Mouse (Mus musculus) small intestine, adult 2 months (tissue): Measurements from ENCODE around the gene Actl6b. TPM values are rescaled to one million over a fixed set of nuclear protein-coding genes. Genes with fewer than 3 reads are reported as not detected.

ENCODE experiments used
- H3K27ac ChIP-seq: fragments of 200-500 bp; 2 replicates; pipeline ENCODE4 v1.5.1; 2012; ENCODE audit warnings: low read depth, low read length, control low read depth, inconsistent platforms; ENCODE audit not compliant: insufficient read depth
- H3K27me3 ChIP-seq: fragments of 200-500 bp; 2 replicates; pipeline ENCODE4 v1.6.1; 2012; ENCODE audit warnings: mild to moderate bottlenecking, moderate library complexity, low read length, inconsistent platforms; ENCODE audit not compliant: control insufficient read depth, insufficient read depth
- H3K36me3 ChIP-seq: fragments of 200-500 bp; 2 replicates; pipeline ENCODE4 v1.6.1; 2012; ENCODE audit warnings: mild to moderate bottlenecking, low read length, control low read depth, inconsistent platforms; ENCODE audit not compliant: control insufficient read depth, insufficient read depth
- H3K4me1 ChIP-seq: fragments of 200-500 bp; 2 replicates; pipeline ENCODE4 v1.6.1; 2012; ENCODE audit warnings: low read length, inconsistent platforms, mixed read lengths; ENCODE audit not compliant: control insufficient read depth, insufficient read depth, insufficient read length
- H3K4me3 ChIP-seq: fragments of 200-500 bp; 2 replicates; pipeline ENCODE4 v1.5.1; 2012; ENCODE audit warnings: low read depth, mild to moderate bottlenecking, control low read depth, inconsistent platforms, low read length, moderate library complexity
- CTCF ChIP-seq: fragments of 200-500 bp; IDR thresholded peaks from 2 replicates; pipeline ENCODE4 v1.5.1; 2012; ENCODE audit warnings: low read depth, mild to moderate bottlenecking, control low read depth, inconsistent platforms, low read length, moderate library complexity, mixed read lengths; ENCODE audit not compliant: insufficient replicate concordance, insufficient read length; ENCODE audit errors: extremely low read depth
- POLR2A ChIP-seq: fragments of 200-500 bp; IDR thresholded peaks from 2 replicates; pipeline ENCODE4 v1.6.1; 2012; ENCODE audit warnings: low read depth, mild to moderate bottlenecking, control low read depth, inconsistent platforms, low read length, moderate library complexity
- WGBS: fragments of 180-500 bp; shearing (Covaris S2); methylation state at CpG from one replicate; pipeline ENCODE4 v1.1.7; 2018; 5-methylcytosine and 5-hydroxymethylcytosine counted together
- polyA plus RNA-seq: library from polyadenylated mRNA; depleted of rRNA; stranded (reverse); fragments of >200 nt; gene quantifications from 2 replicates; pipeline ENCODE4 v1.2.3, GENCODE M21; 2012

Actl6b gene
- polyA plus RNA-seq, 1 experiment = 1.0 TPM

DNA sequence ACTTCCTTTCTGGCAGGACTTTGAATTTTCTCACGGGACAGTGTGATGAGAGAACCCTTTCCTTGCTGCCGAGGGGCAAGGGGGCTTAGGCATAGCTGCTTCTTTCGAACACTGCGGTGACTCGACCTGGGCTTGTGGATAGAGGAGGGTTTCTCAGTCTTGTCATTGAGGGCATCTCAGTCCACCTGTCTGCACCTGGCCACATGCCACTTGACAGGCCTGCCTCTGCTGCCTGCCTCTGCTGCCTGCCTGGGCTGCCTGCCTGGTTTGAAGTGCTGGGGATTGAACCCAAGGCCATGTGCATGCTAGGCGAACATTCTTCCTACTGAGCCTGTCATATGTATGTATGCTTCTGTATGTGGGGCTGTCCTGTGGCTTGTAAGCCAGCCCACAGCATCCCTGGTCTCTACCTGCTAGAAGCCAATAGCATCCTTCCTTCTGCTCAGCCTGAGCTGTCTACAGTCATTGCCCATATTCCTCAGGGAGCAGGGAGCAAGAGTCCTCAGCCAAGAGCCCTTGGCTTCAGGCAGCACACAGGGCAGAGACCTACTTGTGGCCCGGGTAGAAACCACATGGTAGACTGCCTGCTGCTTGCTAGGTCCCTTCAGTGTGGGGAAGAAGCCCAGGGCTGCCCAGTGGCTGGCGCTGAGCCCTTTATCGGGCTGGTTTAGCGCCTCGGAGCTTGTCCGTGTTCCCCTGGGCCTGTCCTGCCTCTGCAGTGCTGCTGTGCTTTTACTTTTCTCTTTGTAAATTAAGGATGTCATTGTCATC, 39.2 kb upstream of the Actl6b start:
- Histone ChIP-seq H3K36me3 (peaks cover under 1% of the 10 kb centered on the region), H3K4me1 (peaks cover 7% of the 10 kb centered on the region; the same call in 1 of the 2 replicates), H3K27ac (no peak overlapping the region), H3K27me3 (no peaks in the 10 kb centered on the region), H3K4me3 (no peak overlapping the region)
- TF ChIP-seq POLR2A (no peak), CTCF (no peak)
- WGBS = 71% methylated on average over 12 of the region's 12 CpGs

GRCm38 (mm10) chr5:137514811-137515210, 38.5 kb upstream of the Actl6b start:
- 81% methylated on average over 3 of the region's 3 CpGs for WGBS

DNA sequence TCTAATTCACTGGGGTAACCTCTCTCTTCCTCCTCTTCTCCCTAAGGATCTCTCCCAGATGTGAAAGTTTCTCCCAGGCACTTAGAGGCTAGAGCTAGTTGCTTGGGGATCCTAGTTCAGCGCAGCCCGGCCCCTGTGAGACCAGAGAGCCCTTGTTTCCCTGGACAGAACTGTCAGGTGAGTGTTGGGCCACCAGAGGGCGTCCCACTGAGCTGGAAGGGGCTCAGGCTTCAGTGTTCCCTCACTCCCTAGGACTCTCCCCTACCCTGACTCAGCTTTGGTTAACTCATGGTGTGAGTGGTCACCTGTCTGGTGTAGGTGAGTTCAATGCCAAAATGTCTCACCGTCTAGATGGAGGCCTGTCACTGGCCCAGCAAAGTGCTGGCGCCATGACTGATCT, 34.9 kb upstream of the Actl6b start, which contains the start of gene Gigyf1:
Gigyf1 (plus strand) TSS at position 113 of the 400 bp plus-strand sequence.
- Histone ChIP-seq H3K4me3 (no peak within 1 kb of the TSS), H3K27me3 (no peaks in the 10 kb centered on the region), H3K27ac (no peak within 1 kb of the TSS), H3K4me1 (no peaks in the 10 kb centered on the region), H3K36me3 (peaks cover 34% of the 10 kb centered on the region)
- TF ChIP-seq CTCF = peak; percentile 55; the same call in 1 of the 2 replicates
- no peak for TF ChIP-seq POLR2A
- WGBS = 85% methylated on average over 5 of the region's 5 CpGs

More at GRCm38 (mm10) chr5:137514811-137515210, 38.5 kb upstream of the Actl6b start:
- Histone ChIP-seq H3K4me3 (no peak overlapping the region), H3K4me1 (peaks cover 4% of the 10 kb centered on the region; the same call in 1 of the 2 replicates), H3K36me3 (peaks cover 7% of the 10 kb centered on the region), H3K27ac (no peak overlapping the region), H3K27me3 (no peaks in the 10 kb centered on the region)
- no peak for TF ChIP-seq POLR2A
- no peak for TF ChIP-seq CTCF

- TF ChIP-seq CTCF (no peak), POLR2A (no peak)
- H3K4me3 ChIP-seq = no peak overlapping the region
- no peaks in the 10 kb centered on the region for H3K27me3 ChIP-seq
- no peaks in the 10 kb centered on the region for H3K4me1 ChIP-seq
- H3K36me3 ChIP-seq = peaks cover 47% of the 10 kb centered on the region
- no peak overlapping the region for H3K27ac ChIP-seq
- WGBS = 91% methylated on average over 27 of the region's 27 CpGs
These were observed 33.4 kb upstream of the Actl6b start for GRCm38 (mm10) chr5:137519691-137520550.

DNA sequence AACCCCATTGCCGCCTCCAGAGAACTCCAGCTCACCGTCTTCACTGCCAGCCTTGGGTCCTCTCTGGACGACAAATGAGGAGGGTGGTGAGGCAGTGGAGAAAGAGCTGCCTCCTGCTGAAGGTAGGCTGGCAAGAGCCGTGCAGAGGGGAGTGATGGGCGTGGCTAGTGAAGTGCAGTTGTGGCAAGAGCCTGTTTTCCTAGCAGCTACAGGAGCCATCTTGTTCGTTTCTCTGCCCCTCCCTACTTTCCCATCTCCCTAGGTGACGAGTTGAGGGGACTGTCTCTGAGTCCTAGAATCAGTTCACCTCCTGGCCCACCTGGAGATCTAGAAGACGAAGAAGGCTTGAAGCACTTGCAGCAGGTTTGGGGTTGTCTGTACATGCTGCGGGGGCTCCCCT, 31.5 kb upstream of the Actl6b start:
- Histone ChIP-seq H3K4me1 (no peaks in the 10 kb centered on the region), H3K27ac (no peak overlapping the region), H3K4me3 (no peak overlapping the region), H3K27me3 (no peaks in the 10 kb centered on the region), H3K36me3 (peaks cover 60% of the 10 kb centered on the region)
- 83% methylated on average over 9 of the region's 9 CpGs for WGBS
- TF ChIP-seq CTCF (no peak), POLR2A (no peak)

GRCm38 (mm10) chr5:137522711-137523110, 30.6 kb upstream of the Actl6b start:
- no peaks in the 10 kb centered on the region for H3K27me3 ChIP-seq
- no peak for TF ChIP-seq CTCF
- TF ChIP-seq POLR2A = no peak
- H3K4me3 ChIP-seq = no peak overlapping the region
- WGBS = 87% methylated on average over 11 of the region's 11 CpGs
- H3K4me1 ChIP-seq = no peaks in the 10 kb centered on the region
- no peak overlapping the region for H3K27ac ChIP-seq
- peaks cover 68% of the 10 kb centered on the region for H3K36me3 ChIP-seq

DNA sequence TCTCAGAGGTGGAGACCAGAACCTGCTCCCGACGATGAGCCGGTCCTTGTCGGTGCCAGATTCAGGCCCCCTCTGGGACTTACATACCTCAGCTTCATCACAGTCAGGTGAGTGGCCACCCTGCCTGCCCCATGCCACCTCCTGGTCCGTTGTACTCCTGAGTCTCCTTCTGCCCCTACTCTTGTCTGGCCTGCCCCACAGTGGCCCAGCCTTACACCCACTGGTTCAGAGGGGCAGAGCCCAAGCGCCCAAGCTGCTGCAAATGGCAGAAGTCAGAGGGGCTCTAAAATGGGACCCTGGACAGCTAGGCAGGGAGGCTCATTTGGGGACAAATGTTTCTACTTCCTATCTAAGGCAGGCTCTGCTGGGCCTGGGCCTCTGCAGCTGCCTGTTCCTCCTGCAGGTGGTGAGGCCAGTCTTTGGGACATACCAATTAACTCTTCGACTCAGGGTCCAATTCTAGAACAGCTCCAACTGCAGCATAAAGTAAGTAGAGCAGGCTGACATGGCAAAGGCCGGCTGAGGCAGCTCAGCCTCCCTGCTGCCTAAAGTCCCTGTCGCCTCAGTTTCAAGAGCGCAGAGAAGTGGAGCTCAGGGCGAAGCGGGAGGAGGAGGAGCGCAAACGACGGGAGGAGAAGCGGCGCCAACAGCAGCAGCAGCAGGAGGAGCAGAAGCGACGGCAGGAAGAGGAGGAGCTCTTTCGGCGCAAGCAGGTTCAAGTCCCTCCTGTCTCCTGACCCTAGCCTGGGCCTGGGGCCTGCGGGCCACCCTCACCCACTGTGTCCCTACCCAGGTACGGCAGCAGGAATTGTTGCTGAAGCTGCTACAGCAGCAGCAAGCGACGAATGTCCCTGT, 29.7 kb upstream of the Actl6b start:
- H3K27ac ChIP-seq = no peak overlapping the region
- H3K36me3 ChIP-seq = peaks cover 77% of the 10 kb centered on the region
- no peak overlapping the region for H3K4me3 ChIP-seq

More for the DNA sequence above, 29.7 kb upstream of the Actl6b start:
- 85% methylated on average over 25 of the region's 25 CpGs for WGBS
- TF ChIP-seq POLR2A (no peak), CTCF (no peak)
- Histone ChIP-seq H3K4me1 (no peaks in the 10 kb centered on the region), H3K27me3 (no peaks in the 10 kb centered on the region)
